Mouse (Mus musculus) cerebellum, adult 11-12 months (tissue): ENCODE measurements around the gene Dph1.
A peak's percentile ranks its signal among the peaks of the same experiment; 100 is the strongest.

Source experiments
- DNase-seq: peaks from one replicate; pipeline ENCODE4 v3.0.0; 2022

Dph1 gene

GRCm38 (mm10) chr11:75173095-75173798 is 17.8 kb downstream of the Dph1 start:
- DNase-seq = peak; percentile 87

DNA sequence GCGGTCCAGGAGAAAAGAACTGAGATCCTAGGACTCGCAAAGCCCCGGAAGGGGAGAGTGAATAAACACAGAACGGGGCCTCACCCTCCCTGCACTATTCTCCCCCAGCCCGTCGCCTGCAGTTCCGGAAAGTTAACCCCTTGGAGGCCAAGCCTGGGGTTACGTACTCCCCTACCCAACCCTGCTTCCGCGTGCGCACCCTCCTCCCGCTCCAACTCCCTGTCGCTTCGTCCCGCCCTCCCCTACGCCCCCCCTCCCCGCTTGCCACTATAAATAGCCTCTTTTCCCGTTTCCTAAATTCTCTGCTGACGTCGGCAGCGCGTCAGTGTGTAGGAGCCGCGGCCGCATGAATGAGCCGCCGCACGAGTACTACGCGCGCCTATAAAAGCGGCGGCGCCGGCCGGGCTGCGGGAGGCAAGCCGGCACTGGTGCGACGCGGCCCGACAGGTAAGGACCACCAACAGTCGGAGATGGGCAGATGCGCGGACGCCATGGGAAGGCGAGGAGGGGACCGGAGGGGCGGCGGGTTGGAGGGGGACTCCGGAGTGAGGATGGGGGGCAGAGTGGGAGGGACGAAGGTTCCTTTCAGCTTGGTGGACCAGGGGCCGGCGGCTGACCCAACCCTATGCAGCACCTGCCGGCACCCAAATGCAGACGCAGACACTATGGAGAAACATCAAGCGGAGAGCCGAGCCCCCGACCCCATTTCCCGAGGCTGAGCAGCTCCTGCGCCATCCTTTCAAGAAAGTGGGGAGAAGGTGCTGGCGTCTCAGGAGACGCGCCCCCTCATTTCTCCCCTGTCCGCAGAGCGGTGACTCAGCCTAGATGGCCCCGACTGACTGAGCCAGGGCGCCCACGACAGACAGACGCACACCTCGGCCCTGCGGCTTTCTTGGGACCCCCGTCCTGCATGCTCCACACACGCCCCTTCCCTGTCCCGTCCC is 18.6 kb downstream of the Dph1 start:
- DNase-seq = peak; percentile 71

- DNase-seq = peak; percentile 63
These were observed 19.7 kb downstream of the Dph1 start for GRCm38 (mm10) chr11:75171186-75171865.

DNA sequence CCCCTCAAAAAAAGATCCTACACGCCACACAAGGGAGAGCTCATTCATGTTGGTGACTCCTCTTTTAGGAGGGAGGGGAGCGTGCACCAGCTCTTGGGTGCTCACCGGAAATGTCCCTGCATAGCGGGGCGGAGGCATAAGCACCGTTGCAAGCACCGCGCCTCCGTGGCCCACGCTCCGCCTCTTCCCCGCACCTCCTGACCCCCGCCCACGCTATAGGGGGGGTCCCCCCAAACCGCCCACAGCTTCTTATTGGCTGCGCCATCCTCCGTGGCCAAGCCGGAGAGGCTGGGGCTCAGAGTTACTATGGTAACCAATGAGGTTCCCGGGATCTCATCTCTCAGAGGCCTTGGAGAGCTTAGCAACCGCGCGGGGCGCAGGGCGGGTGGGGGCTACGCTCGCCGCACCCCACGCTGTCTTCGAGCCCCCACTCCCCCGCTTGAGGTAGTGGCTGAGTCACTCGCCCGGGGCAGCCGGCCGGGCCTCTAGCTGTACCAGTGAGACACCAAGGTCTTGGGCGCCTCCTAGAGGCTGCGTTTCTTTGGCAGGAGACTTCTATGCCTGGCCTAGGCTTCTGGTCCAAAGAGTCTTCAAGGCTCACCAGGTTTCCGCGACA is 20.8 kb downstream of the Dph1 start:
- peak; percentile 93 for DNase-seq

DNA sequence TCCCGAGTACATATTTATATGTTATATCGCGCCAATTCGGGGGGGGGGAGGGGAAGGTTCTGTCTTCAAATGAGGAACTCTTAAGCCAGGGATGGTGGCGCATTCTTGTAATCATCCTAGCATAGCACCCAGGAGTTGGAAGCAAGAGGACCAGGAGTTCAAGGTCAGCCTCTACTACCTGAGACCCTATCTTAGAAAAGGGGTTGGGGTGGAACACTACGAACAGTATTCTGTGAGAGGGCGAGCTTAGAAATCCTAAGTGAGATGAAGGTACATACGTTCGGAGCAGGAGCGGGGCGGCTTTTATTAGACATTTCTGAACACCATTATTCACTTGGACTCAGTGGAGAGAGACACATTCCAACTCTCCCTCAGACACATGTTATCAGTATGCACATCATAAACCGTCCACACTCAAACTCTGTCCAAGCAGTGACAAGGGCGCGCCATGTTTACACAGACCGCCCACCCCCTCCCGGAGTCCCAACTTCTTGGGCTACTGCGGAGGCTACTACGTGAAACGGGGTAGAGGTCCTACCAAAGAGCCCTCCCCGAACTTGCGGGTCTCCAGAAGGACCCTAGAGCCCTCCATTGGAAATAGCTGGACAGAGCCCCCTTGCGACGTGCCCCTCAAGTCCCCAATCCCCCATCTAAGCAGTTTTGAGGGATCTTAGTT is 21.5 kb downstream of the Dph1 start, which contains the start of gene Hic1:
Hic1 (minus strand) TSS at position 115 of the 676 bp plus-strand sequence.
- peak; percentile 62 for DNase-seq

DNA sequence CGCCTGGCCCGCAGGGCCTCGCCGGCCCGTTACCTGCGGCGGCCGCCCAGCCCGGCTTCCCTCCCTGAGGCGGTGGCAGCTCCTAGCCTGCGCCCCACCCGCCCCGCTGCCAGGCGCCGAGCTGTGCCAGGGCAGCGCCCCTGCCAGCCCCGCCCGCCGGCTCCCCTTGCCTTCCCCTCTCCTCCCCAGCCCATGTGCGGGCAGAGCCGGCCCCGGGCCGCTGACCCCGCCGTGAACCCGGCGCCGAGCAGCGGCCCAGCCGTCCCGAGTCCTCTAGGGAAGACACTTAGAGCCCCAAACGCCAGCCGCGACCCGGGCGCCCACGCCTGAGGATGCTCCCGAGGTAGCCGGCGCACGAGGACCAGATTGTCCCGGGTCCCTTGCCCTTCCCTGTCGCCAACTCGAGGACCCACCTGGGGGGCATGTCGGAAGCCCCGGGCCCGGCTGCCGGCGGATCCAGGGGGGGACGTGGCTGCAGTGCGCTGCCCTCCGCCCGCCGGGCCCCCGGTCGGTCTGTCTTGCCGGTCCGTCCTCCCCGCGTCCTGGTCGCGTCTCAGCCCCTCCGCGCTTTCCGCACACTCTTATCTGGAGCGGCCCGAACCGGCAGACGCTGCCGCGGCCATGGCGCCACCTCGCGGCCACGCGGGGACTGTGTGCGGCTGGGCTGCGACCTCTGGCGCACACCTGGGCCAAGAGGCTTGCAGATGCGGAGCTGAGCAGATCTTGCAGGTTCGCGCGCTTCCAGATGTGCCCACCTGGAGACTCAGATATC is 22.3 kb downstream of the Dph1 start:
- DNase-seq = peak; percentile 79

- no peak for DNase-seq
These were observed 23.1 kb downstream of the Dph1 start for GRCm38 (mm10) chr11:75167643-75168589.

- no peak for DNase-seq
These were observed 24.0 kb downstream of the Dph1 start for GRCm38 (mm10) chr11:75166861-75167642.

DNA sequence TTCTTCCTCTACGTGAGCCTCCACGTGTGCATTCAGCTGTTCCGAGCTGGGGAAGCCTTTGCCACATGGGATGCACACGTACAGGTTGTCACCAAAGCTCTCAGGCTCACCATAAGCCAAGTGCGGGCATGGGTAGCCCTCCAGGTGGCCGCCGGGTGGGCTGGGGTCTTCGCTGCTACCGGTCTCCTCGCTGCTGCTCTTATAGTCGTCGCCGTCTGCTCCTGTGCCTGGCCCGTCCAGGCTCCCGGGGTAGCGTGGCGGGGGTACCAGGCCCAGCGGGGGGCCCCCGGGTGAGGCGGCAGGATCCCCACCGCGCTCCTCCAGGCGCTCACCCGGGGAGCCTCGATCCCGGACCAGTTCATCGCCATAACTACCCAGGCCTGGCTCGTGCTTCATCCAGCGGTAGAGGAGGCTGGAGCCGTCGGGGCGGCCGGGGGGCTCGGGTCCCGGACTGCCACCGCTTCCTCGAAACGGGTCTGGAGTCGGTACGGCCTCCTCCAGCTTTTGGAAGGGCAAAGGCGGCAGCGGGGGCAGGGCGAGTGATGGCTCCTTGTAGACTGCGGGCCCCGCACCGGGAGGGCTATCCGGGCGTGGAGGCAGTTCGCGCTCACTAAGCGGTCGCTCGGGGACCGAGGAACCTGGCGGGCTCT is 24.7 kb downstream of the Dph1 start:
- no peak for DNase-seq

GRCm38 (mm10) chr11:75165441-75166192 is 25.4 kb downstream of the Dph1 start:
- peak; percentile 54 for DNase-seq

DNA sequence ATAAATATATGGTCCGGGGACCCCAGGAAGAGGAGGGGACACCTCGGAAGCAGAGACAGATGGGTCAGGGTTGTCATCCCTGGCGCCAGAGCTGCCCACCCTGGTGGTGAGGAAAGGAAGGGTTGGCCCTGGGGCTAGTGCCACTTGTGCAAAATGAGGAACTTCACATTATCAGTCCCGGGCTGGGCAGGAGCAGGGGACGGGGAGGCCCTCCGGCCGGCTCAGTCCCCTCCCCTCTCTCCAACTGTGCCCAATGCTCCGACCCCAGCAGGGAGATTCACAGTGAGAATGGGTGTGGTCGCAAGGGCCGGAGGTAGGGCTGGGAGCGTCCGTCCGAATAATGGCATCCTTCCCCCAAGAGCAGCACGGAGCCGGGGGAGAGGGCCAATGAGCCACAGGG is 26.3 kb downstream of the Dph1 start:
- DNase-seq = no peak

DNA sequence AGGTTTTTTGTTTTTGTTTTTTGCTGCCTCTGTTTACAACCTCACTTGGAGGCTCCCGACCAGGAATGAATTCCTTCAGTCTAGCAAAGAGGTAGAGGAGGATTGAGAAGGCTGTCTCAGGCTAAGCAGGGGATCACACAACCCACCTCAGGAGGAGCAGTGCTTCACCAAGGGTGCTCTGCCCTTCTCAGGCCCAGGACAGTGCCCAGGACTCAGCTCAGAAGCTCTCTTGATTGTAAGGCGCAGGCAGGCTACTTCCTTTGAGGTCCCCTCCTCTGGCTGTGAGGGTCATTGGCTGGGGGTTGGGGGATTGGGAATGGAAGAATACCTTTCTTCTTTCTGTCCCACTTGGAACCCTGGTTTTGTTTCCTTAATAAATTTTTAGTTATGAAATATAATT is 27.0 kb downstream of the Dph1 start:
- no peak for DNase-seq

DNA sequence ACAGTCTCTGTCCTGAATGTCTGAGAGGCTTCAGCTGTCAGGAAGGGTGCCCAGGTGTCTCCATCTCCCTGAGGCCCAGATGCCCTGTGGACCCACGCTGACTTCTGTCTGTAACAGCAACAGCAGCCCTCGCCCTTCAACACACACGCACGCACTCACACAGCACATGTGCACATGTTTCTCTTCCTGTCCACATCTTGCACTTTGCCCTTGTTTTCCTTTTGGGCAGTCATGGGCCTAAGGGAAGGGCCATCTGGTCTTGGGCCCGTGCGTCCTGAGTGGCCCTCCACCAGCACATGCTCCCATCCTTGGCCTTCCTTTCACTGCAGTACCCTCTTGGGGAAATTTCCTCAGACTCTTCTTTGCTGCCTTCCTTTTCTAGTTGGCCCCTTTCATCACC is 27.7 kb downstream of the Dph1 start:
- DNase-seq = no peak

- DNase-seq = no peak
These were observed 28.4 kb downstream of the Dph1 start for GRCm38 (mm10) chr11:75162591-75163080.

DNA sequence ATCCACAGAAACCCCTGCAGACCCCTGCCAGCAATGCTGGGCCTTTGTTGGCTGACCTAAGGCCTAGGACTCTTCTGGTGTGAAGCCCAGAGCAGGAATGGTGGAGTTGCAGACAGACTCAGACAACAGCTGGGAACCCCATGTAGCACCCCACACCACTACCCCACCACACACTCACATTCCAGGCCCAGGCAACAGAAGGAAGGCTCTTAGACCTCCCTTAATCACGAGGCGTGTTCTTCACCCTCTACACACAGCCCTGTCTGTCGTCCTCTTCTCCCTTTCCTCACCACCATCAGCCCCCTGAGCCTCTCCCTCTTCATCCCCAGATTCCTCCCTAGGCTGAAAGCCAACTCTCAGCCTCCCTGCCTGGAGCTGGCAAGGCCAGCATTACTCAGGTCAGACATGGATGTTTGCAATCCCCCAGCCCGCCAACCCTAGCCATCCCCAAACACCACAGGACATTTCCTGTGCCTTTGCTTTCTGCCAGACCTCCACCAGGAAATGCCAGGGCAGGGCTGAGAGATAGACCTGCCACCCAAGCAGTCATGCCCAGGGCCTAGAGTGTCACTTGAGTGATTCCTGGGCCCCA is 29.5 kb downstream of the Dph1 start:
- no peak for DNase-seq

DNA sequence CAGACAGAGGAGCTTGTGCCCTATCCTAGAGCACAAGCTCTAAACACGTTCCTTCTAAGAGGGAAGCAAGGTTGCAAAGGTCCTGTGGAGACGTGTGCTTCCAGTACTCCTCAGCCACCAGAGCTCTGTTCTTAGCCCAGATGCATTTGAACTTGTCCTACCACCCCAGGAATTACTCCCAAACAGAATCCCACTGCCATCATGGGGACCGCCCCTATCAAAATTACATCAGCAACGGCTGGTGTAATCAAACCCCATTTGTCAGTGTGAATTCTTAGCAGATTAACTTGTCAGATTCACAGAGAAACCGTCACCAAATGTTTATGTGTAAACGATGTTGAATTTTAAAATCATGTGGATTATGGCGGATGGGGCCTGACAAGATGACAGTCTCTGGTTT is 30.1 kb downstream of the Dph1 start:
- no peak for DNase-seq

DNA sequence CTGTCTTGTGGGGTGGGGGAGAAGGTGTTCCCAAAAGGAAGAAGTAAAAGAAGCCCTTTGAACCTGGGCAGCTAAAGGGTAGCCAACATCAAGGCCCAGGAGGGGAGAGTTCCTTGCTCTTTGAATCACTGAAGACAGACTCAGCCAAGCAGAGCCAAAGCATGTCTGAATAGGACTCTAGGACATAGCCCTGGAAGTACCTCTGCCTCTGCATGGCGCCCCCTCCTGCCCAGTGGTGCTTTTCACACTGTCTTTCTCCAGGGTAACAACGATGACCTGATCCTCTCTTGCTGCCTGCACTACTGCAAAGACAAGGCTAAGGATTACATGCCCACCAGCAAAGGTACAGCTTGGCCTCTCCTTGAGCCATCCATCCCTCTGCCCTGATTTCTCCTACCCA is 31.5 kb downstream of the Dph1 start:
- no peak for DNase-seq

DNA sequence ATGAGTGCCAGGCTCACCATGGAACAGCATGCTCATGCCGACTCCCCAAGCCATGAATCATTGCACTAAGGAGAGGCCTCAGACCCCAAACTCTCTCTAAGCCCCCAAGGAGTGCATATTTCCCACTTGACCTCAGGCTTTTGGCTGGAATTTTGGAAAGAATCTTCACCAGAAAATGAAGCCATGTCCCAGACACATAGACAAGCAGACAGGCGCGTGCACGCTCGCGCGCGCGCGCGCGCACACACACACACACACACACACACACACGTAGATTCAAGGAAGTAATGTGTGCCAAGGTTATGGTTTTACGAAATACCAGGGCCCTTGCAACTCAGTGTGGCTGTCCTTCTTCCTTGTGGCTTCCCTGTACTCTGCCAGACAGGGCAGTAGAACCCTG is 32.6 kb downstream of the Dph1 start:
- no peak for DNase-seq
